Mouse (Mus musculus): ENCODE measurements around the gene Lrrk1. TPM values are rescaled to one million over a fixed set of nuclear protein-coding genes. Genes with fewer than 3 reads are reported as not detected.

The Lrrk1 gene
- total and polyA plus RNA-seq, 3 experiments: 5.0 to 16.9 (median 13.6) TPM

DNA sequence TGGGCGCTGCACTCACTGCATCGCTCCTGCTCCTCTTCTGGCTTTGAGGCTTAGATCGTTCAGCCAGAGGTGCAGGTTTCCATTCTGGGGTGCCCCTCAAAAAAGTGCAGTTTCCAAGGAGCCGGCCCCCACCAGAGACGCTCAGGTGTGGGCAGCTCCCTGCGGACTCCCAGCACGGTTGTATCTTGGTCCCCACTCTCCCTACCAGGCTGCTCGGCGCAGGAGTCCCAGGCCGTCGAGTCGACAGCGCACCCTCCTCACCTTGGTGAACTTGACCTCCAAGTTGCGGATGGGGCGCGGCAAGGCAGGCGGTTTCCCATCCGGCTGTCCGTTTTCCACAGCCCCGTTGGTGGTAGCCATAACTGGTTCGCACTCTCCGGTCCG lies 38.9 kb upstream of the Lrrk1 start:
- in situ Hi-C loops (cut with MboI; ENCODE audit: low pct_ligation_motif_present, low pct_unique_long_range_greater_than_20kb, low sequenced_read_pairs) (loop anchor here (25.0 kb wide), 1 partner anchor 1210 kb away; the partner anchor contains the start of genes Lrrc28 and Ttc23), dilution Hi-C loops (cut with MboI; ENCODE audit: extremely low pct_ligation_motif_present, extremely low pct_unique_long_range_greater_than_20kb, low sequenced_read_pairs) (no loop called here)
- no peak overlapping the region for H3K9ac ChIP-seq (ENCODE audit: insufficient read depth, low read depth)
- no peaks in the 10 kb centered on the region for H3K36me3 ChIP-seq (replicated peaks in 1 of 2; ENCODE audit: control insufficient read depth in 1 of 2, insufficient read depth in 1 of 2, low read length in 1 of 2)
- no peak for DNase-seq (ENCODE audit: extremely low read depth)
- H3K27me3 ChIP-seq (replicated peaks): peaks cover 69% of the 10 kb centered on the region
- H3K9me3 ChIP-seq (replicated peaks; ENCODE audit: low read length): no peaks in the 10 kb centered on the region
- no peaks in the 10 kb centered on the region for H3K79me2 ChIP-seq (replicated peaks; ENCODE audit: control insufficient read depth, extremely low read depth, insufficient read depth, poor library complexity, severe bottlenecking)
- H3K4me1 ChIP-seq (ENCODE audit: control insufficient read depth in 1 of 2, insufficient read depth in 2 of 2): no peaks in the 10 kb centered on the region
- peak overlapping the region; percentile 83 for H3K4me2 ChIP-seq (ENCODE audit: insufficient read depth, low read depth, poor library complexity, severe bottlenecking)
- TF ChIP-seq MAX (IDR thresholded peaks at IDR 0.05; ENCODE audit: low read length) (no peak), POLR2AphosphoS2 (IDR thresholded peaks at IDR 0.05; ENCODE audit: low read depth, low read length) (no peak), CTCF (conservative IDR thresholded peaks at IDR 0.05 in 1 of 2, IDR thresholded peaks at IDR 0.05 in 1 of 2; ENCODE audit: low read depth in 2 of 2, low read length in 2 of 2) (no peak), BHLHE40 (IDR thresholded peaks at IDR 0.05; ENCODE audit: low read depth, low read length) (no peak), SIN3A (IDR thresholded peaks at IDR 0.05; ENCODE audit: low read length) (no peak), RCOR1 (conservative IDR thresholded peaks at IDR 0.05; ENCODE audit: low read depth, low read length) (no peak), ETS1 (conservative IDR thresholded peaks at IDR 0.05; ENCODE audit: low read depth, low read length) (no peak), TBP (conservative IDR thresholded peaks at IDR 0.05; ENCODE audit: low read depth, low read length) (no peak), UBTF (IDR thresholded peaks at IDR 0.05; ENCODE audit: low read depth, low read length) (no peak), CHD1 (IDR thresholded peaks at IDR 0.05; ENCODE audit: low read depth, low read length) (no peak), MAZ (IDR thresholded peaks at IDR 0.05; ENCODE audit: low read depth, low read length) (no peak), CHD2 (IDR thresholded peaks at IDR 0.05; ENCODE audit: low read length) (no peak), NELFE (IDR thresholded peaks at IDR 0.05; ENCODE audit: low read depth, low read length) (no peak), MAFK (IDR thresholded peaks at IDR 0.05; ENCODE audit: insufficient replicate concordance, low read length) (no peak), MXI1 (IDR thresholded peaks at IDR 0.05; ENCODE audit: low read depth, low read length) (no peak), ZC3H11A (IDR thresholded peaks at IDR 0.05; ENCODE audit: low read depth, low read length) (no peak), RAD21 (IDR thresholded peaks at IDR 0.05; ENCODE audit: low read depth, low read length) (no peak), ELF1 (IDR thresholded peaks at IDR 0.05; ENCODE audit: low read depth, low read length) (no peak)
- H3K4me3 ChIP-seq (replicated peaks in 1 of 3; ENCODE audit: low read depth in 2 of 3, low read length in 2 of 3, poor library complexity in 1 of 3): peak overlapping the region in 1 of 3 experiments; percentile 21
- H3K27ac ChIP-seq (ENCODE audit: insufficient read depth, low read depth): no peak overlapping the region

DNA sequence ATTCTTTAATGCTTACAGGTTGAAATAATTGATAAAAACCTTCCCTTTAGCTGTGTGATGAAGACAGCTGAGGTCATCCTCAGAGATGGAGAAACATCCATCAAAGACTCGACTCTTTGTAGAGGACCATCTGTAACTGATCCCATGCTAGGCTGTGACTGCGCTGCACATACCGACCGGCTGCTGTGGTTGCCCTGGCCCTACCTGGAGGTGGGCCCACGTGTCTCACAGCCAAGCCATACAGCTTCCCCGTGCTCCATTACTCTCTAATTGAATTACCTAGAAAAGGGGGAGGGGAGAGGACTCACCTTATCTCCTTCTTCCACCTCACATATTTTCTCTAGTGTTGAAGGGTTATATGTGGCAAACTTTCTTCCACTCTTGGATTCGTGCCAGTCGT lies 33.8 kb upstream of the Lrrk1 start:
- no peak overlapping the region for H3K4me3 ChIP-seq (replicated peaks in 1 of 3; ENCODE audit: low read depth in 2 of 3, low read length in 2 of 3, poor library complexity in 1 of 3)
- TF ChIP-seq MAZ (IDR thresholded peaks at IDR 0.05; ENCODE audit: low read depth, low read length) (no peak), UBTF (IDR thresholded peaks at IDR 0.05; ENCODE audit: low read depth, low read length) (no peak), NRF1 (IDR thresholded peaks at IDR 0.05; ENCODE audit: low read depth, low read length) (no peak), SIN3A (IDR thresholded peaks at IDR 0.05; ENCODE audit: low read length) (no peak), USF1 (IDR thresholded peaks at IDR 0.05; ENCODE audit: low read depth, low read length) (no peak), POLR2AphosphoS2 (IDR thresholded peaks at IDR 0.05; ENCODE audit: low read depth, low read length) (no peak), E2F4 (IDR thresholded peaks at IDR 0.05; ENCODE audit: insufficient replicate concordance, low read depth, low read length) (no peak), EP300 (IDR thresholded peaks at IDR 0.05; ENCODE audit: low read length) (no peak)
- dilution Hi-C loops (cut with MboI; ENCODE audit: extremely low pct_ligation_motif_present, extremely low pct_unique_long_range_greater_than_20kb, low sequenced_read_pairs): no loop called here

More for the DNA sequence above, 33.8 kb upstream of the Lrrk1 start:
- Histone ChIP-seq H3K27ac (ENCODE audit: insufficient read depth, low read depth) (no peak overlapping the region), H3K9me3 (replicated peaks; ENCODE audit: low read length) (no peaks in the 10 kb centered on the region), H3K27me3 (replicated peaks) (peaks cover 75% of the 10 kb centered on the region), H3K9ac (ENCODE audit: insufficient read depth, low read depth) (no peak overlapping the region), H3K36me3 (replicated peaks in 1 of 2; ENCODE audit: control insufficient read depth in 1 of 2, insufficient read depth in 1 of 2, low read length in 1 of 2) (no peaks in the 10 kb centered on the region), H3K4me2 (ENCODE audit: insufficient read depth, low read depth, poor library complexity, severe bottlenecking) (no peak overlapping the region), H3K79me2 (replicated peaks; ENCODE audit: control insufficient read depth, extremely low read depth, insufficient read depth, poor library complexity, severe bottlenecking) (no peaks in the 10 kb centered on the region), H3K4me1 (ENCODE audit: control insufficient read depth in 1 of 2, insufficient read depth in 2 of 2) (no peaks in the 10 kb centered on the region)
- in situ Hi-C loops (cut with MboI; ENCODE audit: low pct_ligation_motif_present, low pct_unique_long_range_greater_than_20kb, low sequenced_read_pairs): no loop called here
- DNase-seq (ENCODE audit: extremely low read depth): no peak

Data from CH12.LX (cell line).